Mouse (Mus musculus): Measurements from ENCODE around the gene Golm1.

- TF ChIP-seq CTCF (IDR thresholded peaks at IDR 0.05; ENCODE audit: low read depth) (no peak), EP300 (IDR thresholded peaks at IDR 0.05; ENCODE audit: low read depth) (no peak)
These were observed 15.2 kb downstream of the Golm1 start for GRCm38 (mm10) chr13:59660371-59660770.

Data from liver, embryonic 14.5 days (tissue).